Mouse (Mus musculus): ENCODE measurements at regions not wholly inside any gene's neighbourhood (a gene's known extent, or its start where the extent isn't known, plus 50 kb on each side); places are given as distances from the start of the nearest gene placed in this dataset.

DNA sequence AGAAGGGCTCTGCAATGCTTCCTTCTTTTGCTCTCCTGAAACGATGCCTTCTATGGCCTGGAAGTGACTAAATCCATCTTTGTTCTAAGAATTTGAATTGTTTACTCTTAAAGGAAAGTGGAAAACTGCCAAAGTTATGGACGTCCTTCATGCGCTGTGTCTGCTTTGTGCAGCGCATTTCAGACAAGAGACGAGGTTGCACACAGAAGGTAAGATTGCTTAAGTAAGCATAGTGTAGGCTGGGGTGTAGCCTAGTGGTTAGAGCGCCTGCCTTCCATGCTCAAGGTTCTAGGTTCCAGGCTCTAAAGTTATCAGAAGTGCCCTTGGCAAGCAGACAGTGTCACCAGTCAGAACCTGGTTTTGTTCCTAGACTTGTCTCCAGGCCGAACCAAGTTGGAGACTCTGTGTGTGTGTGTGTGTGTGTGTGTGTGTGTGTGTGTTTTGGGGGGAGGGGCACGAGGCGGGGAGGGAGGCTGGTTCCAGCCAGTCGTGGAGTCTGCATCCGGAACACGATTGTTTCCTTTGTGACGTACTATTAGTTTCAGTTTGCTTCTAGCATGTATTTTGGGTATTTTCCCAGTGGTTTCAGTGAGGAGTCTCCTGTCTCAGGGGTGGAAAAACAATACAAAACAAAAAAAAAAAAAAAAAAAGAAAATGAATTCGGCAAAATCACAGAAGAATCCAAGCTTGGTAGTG, 166.4 kb upstream of the Foxn2 start:
- Histone ChIP-seq H3K4me1 (ENCODE audit: control insufficient read depth) (no peaks in the 10 kb centered on the region), H3K36me3 (ENCODE audit: control insufficient read depth) (no peaks in the 10 kb centered on the region), H3K9me3 (ENCODE audit: control insufficient read depth, low read length) (peaks cover 12% of the 10 kb centered on the region), H3K4me3 (replicated peaks) (no peak overlapping the region), H3K27me3 (ENCODE audit: control insufficient read depth) (no peaks in the 10 kb centered on the region)
- no peak for TF ChIP-seq TAL1 (IDR thresholded peaks at IDR 0.05; ENCODE audit: low read length)
- no peak for TF ChIP-seq GATA1 (IDR thresholded peaks at IDR 0.05; ENCODE audit: low read length)

DNA sequence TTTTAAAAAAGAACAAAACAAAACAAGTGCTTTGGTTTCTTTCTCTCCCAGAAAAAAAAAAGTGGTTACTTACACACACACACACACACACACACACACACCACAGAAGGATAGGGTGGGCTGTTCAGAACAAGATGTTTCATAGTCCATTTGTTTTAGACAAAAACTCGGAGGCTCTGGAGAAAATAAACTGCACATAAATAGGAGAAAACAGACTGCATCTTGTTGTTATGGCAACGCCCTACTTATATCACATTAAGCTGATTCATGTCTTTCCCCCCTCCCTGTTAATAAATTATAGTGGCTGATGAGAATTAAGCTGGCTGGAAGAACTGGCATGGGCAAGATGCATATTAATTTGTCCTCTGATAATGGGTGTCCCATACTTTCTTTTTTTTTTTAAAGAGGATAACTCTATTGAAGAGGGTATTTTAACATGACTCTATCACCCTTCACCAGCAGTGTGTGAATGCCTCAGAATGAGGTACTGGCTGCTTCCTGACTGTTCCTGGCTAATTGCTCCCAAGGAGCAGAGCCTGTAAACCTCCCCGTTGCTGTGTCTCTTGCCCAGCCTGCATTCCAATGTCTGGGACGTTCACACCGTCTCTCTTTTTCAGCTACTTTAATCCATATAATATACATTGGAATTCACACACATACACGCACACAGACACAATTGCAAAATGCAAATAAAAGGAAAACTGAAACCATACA, 165.6 kb upstream of the Foxn2 start:
- H3K36me3 ChIP-seq (ENCODE audit: control insufficient read depth), result no peaks in the 10 kb centered on the region
- no peak overlapping the region for H3K4me3 ChIP-seq (replicated peaks)
- no peaks in the 10 kb centered on the region for H3K27me3 ChIP-seq (ENCODE audit: control insufficient read depth)
- H3K4me1 ChIP-seq (ENCODE audit: control insufficient read depth), result no peaks in the 10 kb centered on the region
- H3K9me3 ChIP-seq (ENCODE audit: control insufficient read depth, low read length), result peaks cover 12% of the 10 kb centered on the region
- no peak for TF ChIP-seq GATA1 (IDR thresholded peaks at IDR 0.05; ENCODE audit: low read length)
- no peak for TF ChIP-seq TAL1 (IDR thresholded peaks at IDR 0.05; ENCODE audit: low read length)

DNA sequence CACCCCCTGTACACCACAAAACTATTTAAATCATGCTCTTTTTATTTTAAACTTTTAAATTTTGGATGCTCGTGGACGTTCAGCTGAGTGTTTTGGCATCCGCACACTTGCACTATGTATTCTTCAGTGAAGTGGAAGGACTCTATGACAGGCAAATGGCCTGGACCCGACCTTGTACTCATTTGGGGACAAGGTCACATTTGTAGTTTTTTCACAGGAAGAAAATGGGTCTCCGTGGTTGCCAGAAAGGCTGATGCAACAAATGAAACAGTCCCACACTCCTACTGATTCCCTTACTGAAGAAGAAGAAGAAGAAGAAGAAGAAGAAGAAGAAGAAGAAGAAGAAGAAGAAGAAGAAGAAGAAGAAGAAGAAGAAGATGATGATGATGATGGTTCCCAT, 160.9 kb upstream of the Foxn2 start:
- no peaks in the 10 kb centered on the region for H3K27me3 ChIP-seq (ENCODE audit: control insufficient read depth)
- H3K36me3 ChIP-seq (ENCODE audit: control insufficient read depth), result no peaks in the 10 kb centered on the region
- peaks cover 14% of the 10 kb centered on the region for H3K9me3 ChIP-seq (ENCODE audit: control insufficient read depth, low read length)
- no peak overlapping the region for H3K4me3 ChIP-seq (replicated peaks)
- TF ChIP-seq GATA1 (IDR thresholded peaks at IDR 0.05; ENCODE audit: low read length) (no peak), TAL1 (IDR thresholded peaks at IDR 0.05; ENCODE audit: low read length) (no peak)
- no peaks in the 10 kb centered on the region for H3K4me1 ChIP-seq (ENCODE audit: control insufficient read depth)

DNA sequence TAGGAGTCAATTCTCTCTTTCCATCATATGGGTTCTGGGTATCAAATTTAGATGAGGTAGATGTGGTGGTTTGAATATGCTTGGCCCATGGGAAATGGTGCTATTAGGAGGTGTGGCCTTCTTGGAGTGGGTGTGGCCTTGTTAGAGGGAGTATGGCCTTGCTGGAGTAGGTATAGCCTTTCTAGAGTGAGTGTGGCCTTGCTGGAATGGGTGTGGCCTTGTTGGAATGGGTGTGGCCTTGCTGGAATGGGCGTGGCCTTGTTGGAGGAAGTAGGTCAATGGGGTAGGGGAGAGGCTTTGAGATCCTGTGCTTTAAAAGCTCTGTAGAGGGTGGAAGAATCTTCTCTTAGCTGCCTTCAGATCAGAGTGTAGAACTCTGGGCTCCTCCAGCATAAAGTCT, 157.8 kb upstream of the Foxn2 start:
- H3K27me3 ChIP-seq (ENCODE audit: control insufficient read depth), result no peaks in the 10 kb centered on the region
- H3K4me3 ChIP-seq (replicated peaks), result no peak overlapping the region
- H3K4me1 ChIP-seq (ENCODE audit: control insufficient read depth), result no peaks in the 10 kb centered on the region
- peaks cover 11% of the 10 kb centered on the region for H3K9me3 ChIP-seq (ENCODE audit: control insufficient read depth, low read length)
- no peaks in the 10 kb centered on the region for H3K36me3 ChIP-seq (ENCODE audit: control insufficient read depth)
- no peak for TF ChIP-seq GATA1 (IDR thresholded peaks at IDR 0.05; ENCODE audit: low read length)
- TF ChIP-seq TAL1 (IDR thresholded peaks at IDR 0.05; ENCODE audit: low read length), result no peak

DNA sequence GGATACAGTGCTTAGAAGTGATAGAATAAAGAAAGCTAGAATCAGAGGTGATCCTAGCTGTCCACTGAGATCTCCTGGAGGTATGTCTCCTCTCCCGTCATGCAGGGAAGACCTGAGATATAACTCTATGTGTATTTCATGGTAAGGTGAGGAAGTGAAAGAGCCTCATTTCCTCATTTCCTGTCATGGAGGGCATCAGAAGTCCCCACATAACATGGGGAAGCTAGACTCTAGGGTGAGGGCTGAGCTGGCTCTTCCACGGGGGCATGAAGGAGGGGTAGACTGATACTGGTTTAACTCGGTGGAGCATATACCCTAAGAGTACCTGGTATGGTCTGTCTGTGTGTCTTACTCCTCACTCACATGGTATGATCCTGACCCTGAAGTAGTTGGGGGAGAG, 156.0 kb upstream of the Foxn2 start:
- Histone ChIP-seq H3K4me1 (ENCODE audit: control insufficient read depth) (no peaks in the 10 kb centered on the region), H3K36me3 (ENCODE audit: control insufficient read depth) (no peaks in the 10 kb centered on the region), H3K4me3 (replicated peaks) (no peak overlapping the region), H3K27me3 (ENCODE audit: control insufficient read depth) (no peaks in the 10 kb centered on the region), H3K9me3 (ENCODE audit: control insufficient read depth, low read length) (peaks cover 15% of the 10 kb centered on the region)
- TF ChIP-seq TAL1 (IDR thresholded peaks at IDR 0.05; ENCODE audit: low read length), result no peak
- no peak for TF ChIP-seq GATA1 (IDR thresholded peaks at IDR 0.05; ENCODE audit: low read length)

DNA sequence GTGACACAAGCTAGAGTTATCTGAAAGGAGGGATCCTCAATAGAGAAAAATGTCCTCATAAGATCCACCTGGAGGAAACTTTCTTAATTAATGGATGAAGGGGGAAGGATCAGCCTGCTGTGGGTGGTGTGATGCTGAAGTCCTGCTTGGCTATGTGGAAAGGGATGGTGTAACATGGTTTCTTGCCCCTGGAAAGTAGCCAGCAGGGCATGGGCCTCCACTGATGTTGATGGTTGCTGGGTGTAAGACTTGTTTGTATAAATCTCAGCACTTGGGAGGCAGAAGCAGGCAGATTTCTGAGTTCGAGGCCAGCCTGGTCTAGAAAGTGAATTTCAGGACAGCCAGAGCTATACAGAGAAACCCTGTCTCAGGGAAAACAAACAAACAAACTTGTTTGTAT, 152.7 kb upstream of the Foxn2 start:
- H3K4me1 ChIP-seq (ENCODE audit: control insufficient read depth), result no peaks in the 10 kb centered on the region
- no peak for TF ChIP-seq GATA1 (IDR thresholded peaks at IDR 0.05; ENCODE audit: low read length)
- TF ChIP-seq TAL1 (IDR thresholded peaks at IDR 0.05; ENCODE audit: low read length), result no peak
- no peaks in the 10 kb centered on the region for H3K36me3 ChIP-seq (ENCODE audit: control insufficient read depth)
- no peaks in the 10 kb centered on the region for H3K27me3 ChIP-seq (ENCODE audit: control insufficient read depth)
- peaks cover 12% of the 10 kb centered on the region for H3K9me3 ChIP-seq (ENCODE audit: control insufficient read depth, low read length)
- H3K4me3 ChIP-seq (replicated peaks), result no peak overlapping the region

DNA sequence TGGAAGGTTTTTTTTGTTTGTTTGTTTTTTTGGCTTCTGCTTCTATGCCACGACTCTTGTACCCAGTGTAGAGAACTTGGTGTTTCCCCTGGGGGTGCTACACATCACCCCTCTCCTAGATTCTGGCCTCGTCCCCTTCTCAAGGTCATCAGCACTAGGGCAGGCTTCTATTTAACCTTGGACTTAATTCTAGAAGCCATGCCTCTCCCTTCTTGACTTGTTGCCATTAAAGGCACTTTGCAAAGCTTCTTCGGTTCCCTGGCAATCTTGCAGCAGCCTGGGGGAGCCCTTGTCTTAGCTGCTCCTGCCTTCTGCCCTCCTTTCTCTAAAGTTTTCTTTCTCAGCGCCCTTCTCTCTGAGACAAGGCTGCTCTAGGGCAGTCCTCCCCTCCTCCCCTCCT, 143.0 kb upstream of the Foxn2 start:
- no peaks in the 10 kb centered on the region for H3K4me1 ChIP-seq (ENCODE audit: control insufficient read depth)
- H3K36me3 ChIP-seq (ENCODE audit: control insufficient read depth), result no peaks in the 10 kb centered on the region
- H3K27me3 ChIP-seq (ENCODE audit: control insufficient read depth), result no peaks in the 10 kb centered on the region
- no peak overlapping the region for H3K4me3 ChIP-seq (replicated peaks)
- TF ChIP-seq GATA1 (IDR thresholded peaks at IDR 0.05; ENCODE audit: low read length) (no peak), TAL1 (IDR thresholded peaks at IDR 0.05; ENCODE audit: low read length) (no peak)
- H3K9me3 ChIP-seq (ENCODE audit: control insufficient read depth, low read length), result no peaks in the 10 kb centered on the region

DNA sequence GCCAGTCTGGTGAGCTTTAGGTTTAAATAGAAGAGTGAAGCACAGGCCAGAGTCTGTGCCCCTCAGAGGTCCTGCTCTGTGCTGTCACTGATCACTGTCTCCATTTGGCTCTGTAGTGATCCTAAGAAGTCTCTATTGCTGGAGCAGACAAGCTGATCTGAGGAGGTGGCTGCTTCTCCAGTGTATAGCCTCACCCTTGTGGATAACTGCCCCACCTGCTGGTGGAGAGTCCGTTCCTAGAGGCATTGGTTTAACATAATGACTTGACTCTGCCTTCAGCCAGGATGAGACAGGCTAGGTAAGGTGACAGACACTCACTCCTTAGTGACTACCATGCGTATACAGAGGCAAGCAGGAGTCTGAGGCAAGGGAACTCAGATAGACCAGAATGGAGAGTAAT, 136.5 kb upstream of the Foxn2 start:
- no peak for TF ChIP-seq GATA1 (IDR thresholded peaks at IDR 0.05; ENCODE audit: low read length)
- no peak for TF ChIP-seq TAL1 (IDR thresholded peaks at IDR 0.05; ENCODE audit: low read length)
- Histone ChIP-seq H3K4me1 (ENCODE audit: control insufficient read depth) (no peaks in the 10 kb centered on the region), H3K36me3 (ENCODE audit: control insufficient read depth) (no peaks in the 10 kb centered on the region), H3K9me3 (ENCODE audit: control insufficient read depth, low read length) (peaks cover 3% of the 10 kb centered on the region), H3K4me3 (replicated peaks) (no peak overlapping the region), H3K27me3 (ENCODE audit: control insufficient read depth) (no peaks in the 10 kb centered on the region)

DNA sequence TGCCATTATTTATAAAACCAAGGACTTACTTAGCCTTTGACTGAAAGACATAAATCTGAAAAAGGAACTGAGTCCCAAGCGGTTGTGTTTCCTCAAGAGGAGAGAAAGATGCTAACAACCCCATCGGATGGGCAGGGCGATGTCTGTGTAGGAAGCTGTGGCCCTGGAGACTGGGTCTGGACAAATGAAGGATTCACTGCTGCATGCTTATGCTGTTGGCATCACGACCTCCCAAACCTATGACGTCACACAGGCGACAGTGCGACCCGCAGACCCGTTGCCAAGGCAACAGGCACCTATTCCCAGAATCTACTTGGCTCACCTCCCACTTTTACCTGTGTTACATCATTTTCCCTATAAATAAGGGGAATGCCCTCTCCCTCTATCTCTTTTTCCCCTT, 135.3 kb upstream of the Foxn2 start:
- Histone ChIP-seq H3K36me3 (ENCODE audit: control insufficient read depth) (no peaks in the 10 kb centered on the region), H3K9me3 (ENCODE audit: control insufficient read depth, low read length) (peaks cover 3% of the 10 kb centered on the region), H3K4me3 (replicated peaks) (no peak overlapping the region), H3K4me1 (ENCODE audit: control insufficient read depth) (no peaks in the 10 kb centered on the region), H3K27me3 (ENCODE audit: control insufficient read depth) (no peaks in the 10 kb centered on the region)
- no peak for TF ChIP-seq GATA1 (IDR thresholded peaks at IDR 0.05; ENCODE audit: low read length)
- TF ChIP-seq TAL1 (IDR thresholded peaks at IDR 0.05; ENCODE audit: low read length), result no peak
